Mouse (Mus musculus) intestine, embryonic 15.5 days (tissue): ENCODE measurements around the gene Kcnk3. TPM values are rescaled to one million over a fixed set of nuclear protein-coding genes. Genes with fewer than 3 reads are reported as not detected.

ENCODE experiments used
- ATAC-seq: fragments of 200-750 bp; cut with Nextera tagmentation; 2 replicates; pipeline ENCODE4 v1.8.0; 2017; ENCODE audit warnings: moderate TSS enrichment, moderate library complexity
- H3K27ac ChIP-seq: fragments of 300-500 bp; sonication (generic); 2 replicates; pipeline ENCODE4 v1.5.1; 2015; ENCODE audit warnings: mild to moderate bottlenecking, inconsistent platforms
- H3K27me3 ChIP-seq: fragments of 300-500 bp; sonication (generic); replicated peaks from 2 replicates; pipeline ENCODE4 v1.6.1; 2015; ENCODE audit warnings: inconsistent platforms
- H3K36me3 ChIP-seq: fragments of 300-500 bp; sonication (generic); 2 replicates; pipeline ENCODE4 v1.6.1; 2015; ENCODE audit warnings: inconsistent platforms
- H3K4me1 ChIP-seq: fragments of 300-500 bp; sonication (generic); replicated peaks from 2 replicates; pipeline ENCODE4 v1.6.1; 2015; ENCODE audit warnings: inconsistent platforms
- H3K4me2 ChIP-seq: fragments of 300-500 bp; sonication (generic); replicated peaks from 2 replicates; pipeline ENCODE4 v1.6.1; 2015; ENCODE audit warnings: mild to moderate bottlenecking, inconsistent platforms
- H3K4me3 ChIP-seq: fragments of 300-500 bp; sonication (generic); replicated peaks from 2 replicates; pipeline ENCODE4 v1.5.1; 2015; ENCODE audit warnings: inconsistent platforms
- H3K9ac ChIP-seq: fragments of 300-500 bp; sonication (generic); 2 replicates; pipeline ENCODE4 v1.6.1; 2015; ENCODE audit warnings: inconsistent platforms
- H3K9me3 ChIP-seq: fragments of 300-500 bp; sonication (generic); 2 replicates; pipeline ENCODE4 v1.6.1; 2016; ENCODE audit warnings: inconsistent platforms
- WGBS: fragments of 180-500 bp; shearing (Covaris S2); methylation state at CpG from one replicate; pipeline ENCODE4 v1.1.7; 2015; 5-methylcytosine and 5-hydroxymethylcytosine counted together
- polyA plus RNA-seq: library from polyadenylated mRNA; unstranded; fragments of >200 nt; fragmentation: Nextera tagmentation; extraction: Ambion mirVana; gene quantifications from 2 replicates; pipeline ENCODE4 v1.2.1, GENCODE M21; 2015

Gene Kcnk3
- polyA plus RNA-seq, 1 experiment from 2014 or later, result 24.4 TPM

GRCm38 (mm10) chr5:30625379-30625778 lies 37.4 kb downstream of the Kcnk3 start:
- Histone ChIP-seq H3K9me3 (no peaks in the 10 kb centered on the region), H3K36me3 (no peaks in the 10 kb centered on the region), H3K27me3 (peaks cover 16% of the 10 kb centered on the region), H3K4me3 (no peak overlapping the region), H3K9ac (no peak overlapping the region), H3K27ac (no peak overlapping the region), H3K4me1 (peaks cover 13% of the 10 kb centered on the region), H3K4me2 (no peak overlapping the region)
- ATAC-seq, result no peak
- whole genome bisulfite sequencing, result 80% methylated on average over 3 of the region's 3 CpGs

- WGBS, result 77% methylated on average over 8 of the region's 8 CpGs
Measured at GRCm38 (mm10) chr5:30626331-30627105, 38.5 kb downstream of the Kcnk3 start.

GRCm38 (mm10) chr5:30628511-30628910 lies 40.5 kb downstream of the Kcnk3 start:
- 81% methylated on average over 3 of the region's 3 CpGs for WGBS
- H3K9ac ChIP-seq, result no peak overlapping the region
- no peaks in the 10 kb centered on the region for H3K36me3 ChIP-seq
- H3K9me3 ChIP-seq, result no peaks in the 10 kb centered on the region
- H3K4me1 ChIP-seq, result no peaks in the 10 kb centered on the region
- H3K4me2 ChIP-seq, result no peak overlapping the region
- ATAC-seq, result no peak
- H3K4me3 ChIP-seq, result no peak overlapping the region
- H3K27ac ChIP-seq, result no peak overlapping the region
- H3K27me3 ChIP-seq, result no peaks in the 10 kb centered on the region

More at GRCm38 (mm10) chr5:30626331-30627105, 38.5 kb downstream of the Kcnk3 start:
- peaks cover 15% of the 10 kb centered on the region for H3K27me3 ChIP-seq
- peaks cover 13% of the 10 kb centered on the region for H3K4me1 ChIP-seq
- no peak overlapping the region for H3K4me3 ChIP-seq
- no peak overlapping the region for H3K9ac ChIP-seq
- no peak overlapping the region for H3K4me2 ChIP-seq
- H3K27ac ChIP-seq, result no peak overlapping the region
- H3K36me3 ChIP-seq, result no peaks in the 10 kb centered on the region
- H3K9me3 ChIP-seq, result no peaks in the 10 kb centered on the region
- ATAC-seq, result no peak

GRCm38 (mm10) chr5:30630401-30630800 lies 42.4 kb downstream of the Kcnk3 start:
- ATAC-seq, result no peak
- Histone ChIP-seq H3K4me2 (no peak overlapping the region), H3K27ac (no peak overlapping the region), H3K9me3 (no peaks in the 10 kb centered on the region), H3K4me1 (no peaks in the 10 kb centered on the region), H3K36me3 (no peaks in the 10 kb centered on the region), H3K4me3 (no peak overlapping the region), H3K27me3 (no peaks in the 10 kb centered on the region), H3K9ac (no peak overlapping the region)
- 81% methylated on average over 6 of the region's 6 CpGs for WGBS

- no peak for ATAC-seq
- Histone ChIP-seq H3K4me3 (no peak overlapping the region), H3K9me3 (no peaks in the 10 kb centered on the region), H3K9ac (no peak overlapping the region), H3K4me1 (0 out of 2 replicates have a peak, but pooled peaks cover 2% of the 10 kb centered on the region), H3K4me2 (no peak overlapping the region), H3K27ac (no peak overlapping the region), H3K27me3 (no peaks in the 10 kb centered on the region), H3K36me3 (no peaks in the 10 kb centered on the region)
- WGBS, result 67% methylated on average over 1 of the region's 1 CpGs
Measured at GRCm38 (mm10) chr5:30632134-30632533, 44.2 kb downstream of the Kcnk3 start.

GRCm38 (mm10) chr5:30636994-30637393 lies 49.0 kb downstream of the Kcnk3 start:
- 46% methylated on average over 7 of the region's 7 CpGs for WGBS
- no peak for ATAC-seq
- no peak overlapping the region for H3K9ac ChIP-seq

GRCm38 (mm10) chr5:30638041-30638440 lies 50.1 kb downstream of the Kcnk3 start:
- WGBS, result 2% methylated on average over 6 of the region's 6 CpGs
- Histone ChIP-seq H3K4me2 (no peak overlapping the region), H3K4me3 (no peak overlapping the region), H3K9ac (no peak overlapping the region), H3K27me3 (no peaks in the 10 kb centered on the region), H3K36me3 (no peaks in the 10 kb centered on the region), H3K9me3 (no peaks in the 10 kb centered on the region), H3K27ac (no peak overlapping the region), H3K4me1 (0 out of 2 replicates have a peak, but pooled peaks cover 3% of the 10 kb centered on the region)
- ATAC-seq, result peak; percentile 83

More at GRCm38 (mm10) chr5:30636994-30637393, 49.0 kb downstream of the Kcnk3 start:
- no peak overlapping the region for H3K27ac ChIP-seq
- H3K27me3 ChIP-seq, result no peaks in the 10 kb centered on the region
- H3K4me3 ChIP-seq, result no peak overlapping the region
- no peaks in the 10 kb centered on the region for H3K9me3 ChIP-seq
- no peaks in the 10 kb centered on the region for H3K36me3 ChIP-seq
- H3K4me1 ChIP-seq, result 0 out of 2 replicates have a peak, but pooled peaks cover 3% of the 10 kb centered on the region
- no peak overlapping the region for H3K4me2 ChIP-seq

GRCm38 (mm10) chr5:30643477-30644179 lies 55.7 kb downstream of the Kcnk3 start:
- H3K9ac ChIP-seq, result no peak overlapping the region
- no peaks in the 10 kb centered on the region for H3K4me1 ChIP-seq
- H3K36me3 ChIP-seq, result no peaks in the 10 kb centered on the region
- H3K27me3 ChIP-seq, result no peaks in the 10 kb centered on the region
- no peak for ATAC-seq
- no peaks in the 10 kb centered on the region for H3K9me3 ChIP-seq
- H3K4me3 ChIP-seq, result no peak overlapping the region
- WGBS, result 49% methylated on average over 5 of the region's 5 CpGs
- H3K4me2 ChIP-seq, result no peak overlapping the region
- no peak overlapping the region for H3K27ac ChIP-seq

GRCm38 (mm10) chr5:30646036-30646435 lies 58.1 kb downstream of the Kcnk3 start:
- H3K36me3 ChIP-seq, result no peaks in the 10 kb centered on the region
- 65% methylated on average over 2 of the region's 2 CpGs for WGBS

GRCm38 (mm10) chr5:30647396-30647795 lies 59.4 kb downstream of the Kcnk3 start:
- Histone ChIP-seq H3K27me3 (no peaks in the 10 kb centered on the region), H3K9ac (peak overlapping the region; percentile 61), H3K4me1 (peaks cover 11% of the 10 kb centered on the region), H3K9me3 (no peaks in the 10 kb centered on the region), H3K4me2 (peak overlapping the region; percentile 69), H3K4me3 (peak overlapping the region; percentile 76), H3K27ac (peak overlapping the region; percentile 68), H3K36me3 (no peaks in the 10 kb centered on the region)
- ATAC-seq, result no peak; the same call in 1 of the 2 replicates
- 11% methylated on average over 9 of the region's 9 CpGs for WGBS

More at GRCm38 (mm10) chr5:30646036-30646435, 58.1 kb downstream of the Kcnk3 start:
- no peaks in the 10 kb centered on the region for H3K9me3 ChIP-seq
- no peak overlapping the region for H3K27ac ChIP-seq
- no peaks in the 10 kb centered on the region for H3K27me3 ChIP-seq
- no peak overlapping the region for H3K4me2 ChIP-seq
- no peak overlapping the region for H3K9ac ChIP-seq
- H3K4me3 ChIP-seq, result no peak overlapping the region
- no peak for ATAC-seq
- H3K4me1 ChIP-seq, result peaks cover 11% of the 10 kb centered on the region

GRCm38 (mm10) chr5:30647815-30648560 lies 60.0 kb downstream of the Kcnk3 start, which contains the start of gene Slc35f6:
Gene Slc35f6, plus strand, starts transcription at chr5:30647933.
- H3K27me3 ChIP-seq, result no peaks in the 10 kb centered on the region
- WGBS, result under 1% methylated on average over 38 of the region's 38 CpGs
- peak within 1 kb of the TSS; percentile 69 for H3K4me2 ChIP-seq
- no peaks in the 10 kb centered on the region for H3K36me3 ChIP-seq
- H3K9ac ChIP-seq, result peak within 1 kb of the TSS; percentile 61
- H3K9me3 ChIP-seq, result no peaks in the 10 kb centered on the region
- peak within 1 kb of the TSS; percentile 68 for H3K27ac ChIP-seq
- ATAC-seq, result peak; percentile 91
- peaks cover 11% of the 10 kb centered on the region for H3K4me1 ChIP-seq
- peak within 1 kb of the TSS; percentile 76 for H3K4me3 ChIP-seq

- no peaks in the 10 kb centered on the region for H3K9me3 ChIP-seq
- no peak overlapping the region for H3K9ac ChIP-seq
- H3K27me3 ChIP-seq, result no peaks in the 10 kb centered on the region
- H3K4me2 ChIP-seq, result peak overlapping the region; percentile 69
- 0 out of 2 replicates have a peak overlapping the region, but pooled peaks have one; percentile 33 for H3K27ac ChIP-seq
- no peaks in the 10 kb centered on the region for H3K36me3 ChIP-seq
- ATAC-seq, result peak; percentile 64
- H3K4me3 ChIP-seq, result peak overlapping the region; percentile 76; the same call in 1 of the 2 replicates
- WGBS, result 36% methylated on average over 4 of the region's 4 CpGs
- peaks cover 11% of the 10 kb centered on the region for H3K4me1 ChIP-seq
Measured at GRCm38 (mm10) chr5:30649558-30649957, 61.6 kb downstream of the Kcnk3 start.
